Mouse (Mus musculus) left cerebral cortex, adult 6 months (tissue): Measurements from ENCODE around the gene Ecel1. TPM values are rescaled to one million over a fixed set of nuclear protein-coding genes. Genes with fewer than 3 reads are reported as not detected.

Experiments
- long read RNA-seq, 2 experiments: library from polyadenylated mRNA; unstranded; transcript quantifications; one replicate each; pipeline ENCODE4 v2.0.0; 2019 to 2020
- polyA plus RNA-seq: library from polyadenylated mRNA; unstranded; fragments of <200 nt; fragmentation: Nextera tagmentation; gene quantifications from 2 replicates; pipeline ENCODE4 v1.2.3, GENCODE M21; 2021

The Ecel1 gene
- polyA plus RNA-seq, result 6.9 and 9.6 TPM in 2 replicates
- long read RNA-seq, experiment 1, transcript Ecel1-203 (18 exons, 2,898 nt), result major isoform, 49 of 63 reads
- long read RNA-seq, experiment 1, partial matches to known transcripts, result 4 of 63 reads
- long read RNA-seq, experiment 1, other reads (novel, unspliced or antisense), result 10 of 63 reads
- long read RNA-seq, experiment 2, partial matches to known transcripts, result 7 of 9 reads
- long read RNA-seq, experiment 2, other reads (novel, unspliced or antisense), result 0 of 9 reads

DNA sequence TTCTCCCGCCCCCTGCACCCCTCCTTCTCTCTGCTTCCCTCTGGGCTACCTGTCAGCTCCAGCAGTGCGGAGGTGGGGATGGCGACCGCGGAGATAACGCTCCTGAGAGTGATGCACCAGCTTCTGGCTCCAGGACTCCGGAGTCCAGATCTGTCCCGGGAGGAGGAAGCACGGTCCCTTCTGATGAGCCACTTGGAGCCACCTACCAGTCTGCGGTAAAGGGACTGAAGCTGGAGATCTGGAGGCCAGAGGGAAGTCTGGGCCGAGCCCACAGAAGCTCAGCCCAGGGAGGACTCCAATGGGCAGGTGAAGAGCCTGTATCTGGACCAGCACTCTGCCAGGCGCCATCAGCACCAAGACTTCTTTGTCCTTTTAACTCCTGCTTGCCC, at the start of gene Ecel1:
Gene Ecel1, minus strand, starts transcription at position 323 of the 389 bp plus-strand sequence.

DNA sequence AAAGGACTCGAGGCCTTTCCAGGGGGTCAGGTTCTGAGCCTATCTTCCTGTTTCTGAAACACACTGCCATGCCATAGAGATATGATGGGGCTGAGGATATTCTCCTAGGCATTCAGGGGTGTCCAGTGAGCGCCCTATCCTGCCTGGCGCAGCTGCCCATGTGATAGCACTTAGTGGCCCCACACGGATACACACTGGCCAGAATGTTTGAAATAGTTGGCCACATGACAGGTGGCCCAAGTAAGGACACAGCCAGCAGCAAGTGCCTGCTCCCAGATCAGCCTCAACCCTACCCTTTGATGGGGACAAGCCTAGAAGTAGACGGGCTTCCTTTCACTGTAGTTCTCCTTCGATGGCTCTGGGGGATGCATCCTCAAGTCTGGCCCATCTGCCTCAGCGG, 48.1 kb upstream of the Ecel1 start, which contains the start of gene Chrng:
Gene Chrng, plus strand, starts transcription at position 193 of the 400 bp plus-strand sequence.

GRCm38 (mm10) chr1:87190429-87190828, 34.1 kb upstream of the Ecel1 start, which contains the start of gene Chrnd:
TSS of gene Chrnd (plus strand) at chr1:87190607.

DNA sequence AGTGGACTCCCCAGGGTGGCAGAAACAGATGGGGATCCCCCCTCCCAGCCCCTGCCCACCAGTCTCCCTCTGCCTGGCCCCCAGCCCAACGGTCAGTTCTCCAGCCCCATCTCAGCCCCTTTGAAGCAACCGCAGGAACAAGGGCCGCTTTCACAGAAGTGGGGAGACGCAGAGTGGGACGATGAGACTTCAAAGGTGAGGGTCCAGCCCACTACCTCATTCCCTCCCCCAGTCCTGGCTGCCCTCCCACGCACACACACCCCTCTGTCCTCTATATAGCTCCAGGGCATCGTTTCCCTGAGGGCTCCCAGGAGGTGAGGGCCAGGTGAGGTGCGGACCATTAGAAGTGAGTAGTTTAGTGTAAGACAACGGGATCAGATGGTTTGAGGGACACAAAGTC, 26.7 kb upstream of the Ecel1 start, which contains the start of gene Prss56:
Gene Prss56, plus strand, starts transcription at position 301 of the 400 bp plus-strand sequence.

GRCm38 (mm10) chr1:87124673-87125072, 31.6 kb downstream of the Ecel1 start, which contains the start of gene Akp3:
TSS of gene Akp3 (plus strand) at chr1:87124973.

GRCm38 (mm10) chr1:87101411-87101810, 54.9 kb downstream of the Ecel1 start, which contains the start of gene Alpi:
TSS of gene Alpi (minus strand) at chr1:87101606.

Other genes with a start within 250 kb of the Ecel1 start
- not detected in 2 replicates for gene Alppl2, start 66.6 kb downstream of the Ecel1 start, polyA plus RNA-seq
- gene Alpi, start 54.9 kb downstream of the Ecel1 start, polyA plus RNA-seq, result not detected in 2 replicates
- not detected in 2 replicates for gene Akp3, start 31.5 kb downstream of the Ecel1 start, polyA plus RNA-seq
- 0.74 TPM in 2 replicates for gene Prss56, start 26.8 kb upstream of the Ecel1 start, polyA plus RNA-seq
- gene Chrnd, start 34.1 kb upstream of the Ecel1 start, polyA plus RNA-seq, result not detected in 2 replicates
- gene Chrng, start 48.1 kb upstream of the Ecel1 start, polyA plus RNA-seq, result 0.04 TPM in 1 of 2 replicates, not detected in the other
- gene Eif4e2, start 57.4 kb upstream of the Ecel1 start, polyA plus RNA-seq, result 33.1 and 34.1 TPM in 2 replicates
- gene Efhd1, start 107.8 kb upstream of the Ecel1 start, polyA plus RNA-seq, result 16.3 and 22.3 TPM in 2 replicates
- gene Gigyf2, start 170.5 kb upstream of the Ecel1 start, polyA plus RNA-seq, result 21.6 and 28.4 TPM in 2 replicates
- 5.0 and 6.0 TPM in 2 replicates for gene Kcnj13, start 238.2 kb upstream of the Ecel1 start, polyA plus RNA-seq